Mouse (Mus musculus) heart, embryonic 12.5 days (tissue): ENCODE data around the gene Ccdc85a. TPM values are rescaled to one million over a fixed set of nuclear protein-coding genes. Genes with fewer than 3 reads are reported as not detected.
A peak's percentile ranks its signal among the peaks of the same experiment; 100 is the strongest.
"Not testable (repeated sequence)": the region's sequence is repeated elsewhere in the genome, so short reads cannot be mapped to it uniquely, and the experiment has no call there.

Source experiments
- ATAC-seq: fragments of 200-750 bp; cut with Nextera tagmentation; 2 replicates; pipeline ENCODE4 v1.8.0; 2017; ENCODE audit warnings: moderate TSS enrichment, moderate library complexity; ENCODE audit not compliant: insufficient number of reproducible peaks, low FRiP score
- H3K27ac ChIP-seq: fragments of 300-500 bp; sonication (generic); 2 replicates; pipeline ENCODE4 v1.5.1; 2016; ENCODE audit warnings: mild to moderate bottlenecking, moderate library complexity; ENCODE audit not compliant: poor library complexity, severe bottlenecking
- H3K27me3 ChIP-seq: fragments of 300-500 bp; sonication (generic); replicated peaks from 2 replicates; pipeline ENCODE4 v1.6.1; 2016; ENCODE audit warnings: mild to moderate bottlenecking, moderate library complexity
- H3K36me3 ChIP-seq: fragments of 300-500 bp; sonication (generic); 2 replicates; pipeline ENCODE4 v1.6.1; 2016; ENCODE audit warnings: mild to moderate bottlenecking, moderate library complexity
- H3K4me1 ChIP-seq: fragments of 300-500 bp; sonication (generic); replicated peaks from 2 replicates; pipeline ENCODE4 v1.6.1; 2016; ENCODE audit warnings: mild to moderate bottlenecking
- H3K4me2 ChIP-seq: fragments of 300-500 bp; sonication (generic); 2 replicates; pipeline ENCODE4 v1.6.1; 2016; ENCODE audit warnings: mild to moderate bottlenecking, moderate library complexity
- H3K4me3 ChIP-seq: fragments of 300-500 bp; sonication (generic); 2 replicates; pipeline ENCODE4 v1.5.1; 2016; ENCODE audit warnings: mild to moderate bottlenecking
- H3K9ac ChIP-seq: fragments of 300-500 bp; sonication (generic); 2 replicates; pipeline ENCODE4 v1.6.1; 2016; ENCODE audit warnings: mild to moderate bottlenecking, moderate library complexity
- H3K9me3 ChIP-seq: fragments of 300-500 bp; sonication (generic); replicated peaks from 2 replicates; pipeline ENCODE4 v1.6.1; 2016; ENCODE audit warnings: mild to moderate bottlenecking, moderate library complexity
- WGBS: fragments of 180-500 bp; shearing (Covaris S2); methylation state at CpG from one replicate; pipeline ENCODE4 v1.1.7; 2016; 5-methylcytosine and 5-hydroxymethylcytosine counted together
- polyA plus RNA-seq: library from polyadenylated mRNA; unstranded; fragments of >200 nt; fragmentation: Nextera tagmentation; extraction: Ambion mirVana; gene quantifications from 2 replicates; pipeline ENCODE4 v1.2.1, GENCODE M21; 2016

The Ccdc85a gene
- polyA plus RNA-seq, 1 experiment from 2014 or later, result 1.6 TPM

DNA sequence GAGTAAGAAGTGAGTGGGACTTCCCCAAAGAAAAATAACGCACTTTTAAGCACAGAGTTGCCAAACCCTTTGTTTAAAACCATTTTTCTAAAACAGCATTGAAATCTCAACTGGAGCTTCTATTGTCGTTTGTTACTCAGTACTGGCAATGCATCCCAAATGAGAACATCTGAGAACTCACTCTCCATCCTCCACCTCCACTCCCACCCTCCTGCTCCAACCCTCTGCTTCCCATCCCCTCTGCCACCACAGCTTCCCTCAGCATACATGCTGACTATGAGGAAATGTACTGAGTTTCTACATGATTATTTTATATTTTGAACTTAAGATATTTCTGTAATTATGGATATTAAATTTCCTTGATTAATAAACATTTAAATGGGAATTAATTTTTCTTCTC is 168.3 kb downstream of the Ccdc85a start:
- H3K9me3 ChIP-seq, result no peaks in the 10 kb centered on the region
- no peak overlapping the region for H3K4me3 ChIP-seq
- no peak for ATAC-seq
- no peak overlapping the region for H3K4me2 ChIP-seq
- 71% methylated on average over 2 of the region's 2 CpGs for WGBS
- no peak overlapping the region for H3K27ac ChIP-seq
- H3K4me1 ChIP-seq, result no peaks in the 10 kb centered on the region
- H3K27me3 ChIP-seq, result no peaks in the 10 kb centered on the region
- no peak overlapping the region for H3K9ac ChIP-seq
- H3K36me3 ChIP-seq, result no peaks in the 10 kb centered on the region

DNA sequence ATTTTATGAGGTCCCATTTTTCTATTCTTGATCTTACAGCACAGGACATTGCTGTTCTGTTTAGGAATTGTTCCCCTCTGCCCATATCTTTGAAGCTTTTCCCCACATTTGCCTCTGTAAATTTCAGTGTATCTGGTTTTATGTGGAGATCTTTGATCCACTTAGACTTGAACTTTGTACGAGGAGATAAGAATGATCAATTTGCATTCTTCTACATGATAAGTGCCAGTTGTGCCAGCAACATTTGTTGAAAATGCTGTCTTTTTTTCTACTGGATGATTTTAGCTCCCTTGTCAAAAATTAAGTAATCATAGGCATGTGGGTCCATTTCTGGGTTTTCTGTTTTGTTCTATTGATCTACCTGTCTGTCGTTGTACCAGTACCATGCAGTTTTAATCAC is 174.2 kb downstream of the Ccdc85a start:
- not testable (repeated sequence) for H3K9me3 ChIP-seq, H3K36me3 ChIP-seq, H3K4me3 ChIP-seq, H3K9ac ChIP-seq, H3K4me1 ChIP-seq, H3K27me3 ChIP-seq, H3K4me2 ChIP-seq, ATAC-seq, H3K27ac ChIP-seq
- 68% methylated on average over 2 of the region's 2 CpGs for WGBS

DNA sequence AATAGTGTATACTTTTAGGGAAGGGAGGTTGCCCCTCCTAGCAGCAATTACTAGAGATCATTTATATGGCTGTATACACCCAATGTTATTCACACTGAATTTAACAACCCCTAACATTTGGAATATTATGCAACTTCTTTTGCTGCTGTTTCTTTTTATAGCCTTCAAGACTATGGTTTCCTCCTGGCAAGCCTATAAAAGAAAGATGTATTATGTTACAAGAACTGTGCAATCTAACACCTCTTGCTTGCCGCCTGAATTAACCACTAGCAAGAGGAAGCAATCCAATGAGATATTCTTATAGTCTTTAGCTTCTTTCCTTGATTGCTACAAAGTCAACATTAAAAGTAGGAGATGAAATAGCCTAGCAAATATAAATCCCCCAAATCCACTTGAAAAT is 187.0 kb downstream of the Ccdc85a start:
- Histone ChIP-seq H3K36me3 (no peaks in the 10 kb centered on the region), H3K9me3 (no peaks in the 10 kb centered on the region), H3K4me1 (no peaks in the 10 kb centered on the region), H3K9ac (no peak overlapping the region), H3K4me2 (no peak overlapping the region), H3K4me3 (no peak overlapping the region), H3K27me3 (no peaks in the 10 kb centered on the region), H3K27ac (no peak overlapping the region)
- 56% methylated on average over 1 of the region's 1 CpGs for WGBS
- ATAC-seq, result no peak

DNA sequence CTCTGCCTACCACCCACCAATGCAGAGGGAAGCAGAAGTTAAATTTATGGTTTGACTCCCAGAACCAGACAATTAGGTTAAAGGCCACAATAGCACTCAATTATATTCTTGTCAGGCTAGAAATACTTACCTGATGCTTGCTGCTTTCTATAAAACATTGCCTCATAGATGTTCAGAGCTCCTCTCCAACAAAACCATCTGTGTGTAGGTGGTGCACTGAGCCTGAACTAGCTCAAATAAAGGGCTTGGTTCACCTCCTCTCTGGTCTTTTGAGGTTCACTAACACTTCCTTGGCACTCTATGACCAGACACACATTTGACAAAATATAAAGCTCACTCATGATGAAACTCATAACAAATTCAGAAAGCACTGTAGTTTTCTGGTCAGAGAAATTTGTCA is 208.2 kb downstream of the Ccdc85a start:
- no peak for ATAC-seq
- H3K27me3 ChIP-seq, result no peaks in the 10 kb centered on the region

DNA sequence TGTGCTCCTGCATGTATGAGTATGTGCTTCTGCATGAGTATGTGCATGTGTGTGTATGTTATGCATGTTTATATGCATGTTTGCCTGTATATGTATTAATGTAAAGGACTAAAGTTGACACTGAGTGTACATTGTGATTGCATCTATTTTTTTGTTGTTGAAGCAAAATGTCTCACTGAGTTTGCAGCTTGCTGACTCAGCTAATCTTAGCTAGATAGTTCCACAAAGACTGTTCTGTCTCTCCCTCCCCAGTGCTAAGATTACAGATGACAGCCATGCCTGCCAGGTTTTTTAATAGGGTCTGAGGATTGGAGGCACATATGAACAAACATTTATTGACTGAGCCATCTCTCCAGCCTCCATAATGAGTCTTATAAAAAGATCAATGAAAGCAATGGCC is 209.5 kb downstream of the Ccdc85a start:
- Histone ChIP-seq H3K9ac (no peak overlapping the region), H3K27ac (no peak overlapping the region), H3K4me1 (no peaks in the 10 kb centered on the region), H3K27me3 (no peaks in the 10 kb centered on the region), H3K9me3 (no peaks in the 10 kb centered on the region), H3K4me2 (no peak overlapping the region), H3K4me3 (no peak overlapping the region), H3K36me3 (no peaks in the 10 kb centered on the region)
- ATAC-seq, result no peak

More for the DNA sequence above, 208.2 kb downstream of the Ccdc85a start:
- H3K9ac ChIP-seq, result no peak overlapping the region
- no peaks in the 10 kb centered on the region for H3K9me3 ChIP-seq
- no peaks in the 10 kb centered on the region for H3K36me3 ChIP-seq
- H3K4me3 ChIP-seq, result no peak overlapping the region
- no peak overlapping the region for H3K27ac ChIP-seq
- no peaks in the 10 kb centered on the region for H3K4me1 ChIP-seq
- no peak overlapping the region for H3K4me2 ChIP-seq

DNA sequence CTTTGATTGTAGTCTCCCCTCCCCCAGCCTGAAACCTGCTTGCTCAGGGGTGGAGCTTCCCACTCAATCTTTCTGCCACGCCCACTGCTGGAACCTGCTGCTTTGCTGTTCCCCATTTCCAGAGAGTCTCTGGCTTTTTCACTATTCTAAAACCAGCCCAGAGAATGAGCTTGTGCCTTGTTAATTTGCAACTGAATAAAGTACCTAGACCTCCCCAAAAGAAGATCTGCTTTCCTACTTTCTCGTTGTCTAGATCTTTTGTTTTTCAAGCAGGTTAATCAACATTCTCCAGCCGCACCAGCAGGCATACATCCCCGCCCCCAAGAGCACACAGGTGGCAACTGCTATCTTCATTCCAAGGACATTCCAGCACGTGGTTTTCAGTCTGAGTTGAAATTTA is 212.7 kb downstream of the Ccdc85a start:
- not testable (repeated sequence) for H3K27ac ChIP-seq, H3K9me3 ChIP-seq, H3K36me3 ChIP-seq, H3K9ac ChIP-seq, H3K27me3 ChIP-seq, ATAC-seq, H3K4me3 ChIP-seq, H3K4me1 ChIP-seq, H3K4me2 ChIP-seq
- 62% methylated on average over 5 of the region's 5 CpGs for WGBS

DNA sequence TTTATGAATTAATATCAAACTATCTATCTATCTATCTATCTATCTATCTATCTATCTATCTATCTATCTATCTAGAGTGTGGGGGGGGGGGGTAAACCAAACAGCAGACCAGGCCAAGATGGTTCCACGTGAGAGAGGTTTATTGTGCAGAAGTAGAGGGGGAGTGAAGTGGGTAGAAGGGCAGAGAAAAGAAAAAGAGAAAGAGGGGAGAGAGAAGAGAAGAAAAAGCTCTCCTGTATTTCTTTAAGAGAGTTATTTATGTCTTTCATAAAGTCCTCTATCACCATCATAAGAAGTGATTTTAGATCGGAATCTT is 218.2 kb downstream of the Ccdc85a start:
- WGBS, result 46% methylated on average over 2 of the region's 2 CpGs
- Histone ChIP-seq H3K27ac (no peak overlapping the region), H3K9me3 (no peaks in the 10 kb centered on the region), H3K36me3 (no peaks in the 10 kb centered on the region), H3K4me3 (peak overlapping the region; percentile 50), H3K4me1 (no peaks in the 10 kb centered on the region), H3K9ac (peak overlapping the region; percentile 62), H3K4me2 (peak overlapping the region; percentile 71), H3K27me3 (no peaks in the 10 kb centered on the region)
- no peak for ATAC-seq

DNA sequence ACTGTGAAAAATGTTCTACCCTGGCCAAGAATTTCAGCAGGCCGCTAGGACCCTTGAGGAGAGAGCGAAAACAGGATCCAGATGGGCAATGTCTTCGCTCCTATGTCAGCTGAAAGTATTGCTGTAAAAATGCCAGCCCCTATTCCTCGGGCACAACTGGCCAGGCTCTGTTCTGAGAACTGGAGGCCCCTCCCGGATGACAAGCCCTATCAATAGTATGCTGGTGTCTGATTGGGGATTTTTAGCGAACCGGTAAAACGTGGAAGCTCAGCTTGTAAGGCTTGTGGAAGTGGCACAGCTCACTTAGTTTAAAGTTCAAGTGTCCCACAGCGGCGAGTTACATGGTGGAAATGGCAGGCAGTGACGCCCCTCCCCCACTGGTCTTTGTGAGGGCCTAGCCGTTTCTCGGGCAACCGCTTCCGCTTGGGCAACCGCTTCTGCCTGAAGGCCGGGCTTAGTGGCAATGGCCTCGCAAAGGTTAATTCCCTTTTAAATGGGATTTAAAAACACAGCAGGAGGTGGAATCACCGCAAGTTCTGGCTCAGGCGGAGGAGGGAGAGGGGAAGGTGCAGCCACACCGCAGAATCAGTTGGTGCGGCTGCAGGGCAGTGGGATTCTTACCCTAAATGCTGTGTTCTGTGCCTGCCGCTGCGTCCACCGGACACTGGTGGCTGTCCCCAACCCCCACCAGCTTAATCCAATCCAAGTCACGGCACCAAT is 218.8 kb downstream of the Ccdc85a start:
- peak overlapping the region; percentile 71 for H3K4me2 ChIP-seq
- H3K27me3 ChIP-seq, result no peaks in the 10 kb centered on the region
- peak; percentile 75; the same call in 1 of the 2 replicates for ATAC-seq
- H3K9me3 ChIP-seq, result no peaks in the 10 kb centered on the region
- 6% methylated on average over 26 of the region's 26 CpGs for WGBS
- H3K4me1 ChIP-seq, result no peaks in the 10 kb centered on the region
- H3K27ac ChIP-seq, result no peak overlapping the region
- H3K9ac ChIP-seq, result peak overlapping the region; percentile 62
- H3K36me3 ChIP-seq, result no peaks in the 10 kb centered on the region
- H3K4me3 ChIP-seq, result peak overlapping the region; percentile 50

DNA sequence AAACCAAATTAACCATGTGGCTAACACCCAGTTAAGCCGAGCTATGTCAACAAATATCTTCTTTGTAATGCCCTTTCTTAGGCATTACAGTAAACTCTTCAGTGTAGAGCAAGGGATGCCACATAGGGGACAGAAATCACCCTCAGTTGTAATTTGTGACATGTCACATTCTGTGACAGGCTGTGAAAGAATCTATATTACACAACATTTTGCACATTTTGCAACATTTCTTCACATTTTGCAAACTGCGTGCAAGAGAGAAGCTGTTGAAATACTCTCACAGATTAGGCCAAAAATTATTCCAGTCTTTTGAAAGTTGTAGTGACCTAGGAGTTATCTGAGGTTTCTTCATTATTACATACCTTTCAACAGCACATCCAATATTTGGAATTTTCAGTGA is 240.7 kb downstream of the Ccdc85a start:
- WGBS, result 78% methylated on average over 2 of the region's 2 CpGs
- Histone ChIP-seq H3K9ac (no peak overlapping the region), H3K27ac (no peak overlapping the region), H3K36me3 (no peaks in the 10 kb centered on the region), H3K4me2 (no peak overlapping the region), H3K9me3 (no peaks in the 10 kb centered on the region), H3K4me1 (no peaks in the 10 kb centered on the region), H3K4me3 (no peak overlapping the region), H3K27me3 (no peaks in the 10 kb centered on the region)
- no peak for ATAC-seq

DNA sequence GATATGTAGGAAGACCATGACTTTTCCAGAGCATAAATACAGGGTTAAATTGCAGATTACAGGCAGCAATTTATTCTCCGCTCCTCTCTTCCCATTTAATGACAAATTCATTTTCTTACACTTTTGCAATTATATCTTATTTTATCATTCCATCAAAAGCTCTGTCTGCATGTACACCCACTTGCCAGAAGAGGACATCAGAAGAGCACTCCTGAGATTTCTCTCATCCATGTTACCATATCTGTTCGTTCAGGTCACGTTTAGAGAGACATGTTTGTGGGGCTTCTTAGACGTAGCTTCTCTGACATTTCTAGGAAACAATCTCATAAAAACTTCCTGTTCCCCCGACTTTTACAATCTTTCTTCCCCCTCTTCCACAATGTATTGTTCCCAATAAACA is 242.2 kb downstream of the Ccdc85a start:
- Histone ChIP-seq H3K9me3 (no peaks in the 10 kb centered on the region), H3K9ac (no peak overlapping the region), H3K36me3 (no peaks in the 10 kb centered on the region), H3K27ac (no peak overlapping the region), H3K4me1 (no peaks in the 10 kb centered on the region), H3K4me3 (no peak overlapping the region), H3K27me3 (no peaks in the 10 kb centered on the region), H3K4me2 (no peak overlapping the region)
- 67% methylated on average over 5 of the region's 5 CpGs for WGBS
- no peak for ATAC-seq

DNA sequence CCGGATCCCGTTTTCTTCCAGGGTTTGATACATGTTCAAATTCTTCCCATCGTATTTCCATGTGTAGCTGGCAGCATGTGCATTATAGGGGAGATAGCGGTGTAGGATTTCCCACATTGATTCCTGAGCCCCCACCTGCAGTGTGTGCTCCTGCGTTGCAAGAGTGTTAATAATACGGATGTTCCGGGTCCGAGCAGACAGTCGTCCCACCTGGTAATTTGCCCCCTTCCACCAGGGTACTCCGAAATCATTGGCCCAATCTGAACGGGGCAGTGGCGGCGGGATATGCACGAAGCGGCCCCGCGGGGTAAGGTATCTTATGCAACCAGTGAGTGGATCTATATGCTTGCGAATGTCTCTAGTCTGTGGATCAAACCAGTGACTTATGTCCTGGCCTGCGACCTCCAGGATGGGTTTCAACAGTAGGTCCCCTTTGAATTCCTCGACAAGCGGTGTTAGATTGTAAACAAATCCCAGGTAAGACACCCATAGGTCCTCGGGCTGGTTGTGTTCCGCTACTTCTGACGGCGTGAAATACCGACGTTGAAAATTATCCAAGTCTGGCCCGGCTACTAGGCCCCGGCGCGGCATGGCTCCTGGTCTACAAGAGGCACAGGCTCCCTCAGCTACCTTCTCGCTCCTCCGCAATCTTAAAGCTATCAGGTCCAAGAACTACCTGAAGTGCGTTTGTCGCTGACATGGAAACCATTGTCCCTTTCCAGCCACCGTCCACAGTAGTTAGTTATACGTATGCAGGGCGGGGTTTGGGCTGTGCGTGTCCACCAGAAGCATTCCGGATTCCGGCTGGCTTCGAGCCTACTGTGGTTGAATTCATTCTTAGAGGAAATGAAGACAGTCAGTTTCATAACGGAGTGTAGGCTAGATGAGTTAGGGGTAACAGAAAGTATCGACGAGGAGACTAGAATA is 244.6 kb downstream of the Ccdc85a start, which contains the start of gene Gm6685:
Gene Gm6685, minus strand, starts transcription at position 644 of the 927 bp plus-strand sequence.
- H3K9ac ChIP-seq, H3K36me3 ChIP-seq, H3K27me3 ChIP-seq, H3K9me3 ChIP-seq, H3K4me1 ChIP-seq, ATAC-seq, H3K4me3 ChIP-seq, H3K27ac ChIP-seq, H3K4me2 ChIP-seq: not testable (repeated sequence)
- 84% methylated on average over 45 of the region's 45 CpGs for WGBS
